Mouse (Mus musculus) midbrain, embryonic 10.5 days (tissue): Measurements from ENCODE around the gene Slc8a1. TPM values are rescaled to one million over a fixed set of nuclear protein-coding genes. Genes with fewer than 3 reads are reported as not detected.

ENCODE experiments used
- DNase-seq: peaks from one replicate; pipeline ENCODE4 v3.0.0-alpha.2; 2017; ENCODE audit warnings: low spot score
- H3K27ac ChIP-seq: fragments of 300-500 bp; sonication (generic); replicated peaks from 2 replicates; pipeline ENCODE4 v1.5.1; 2016; ENCODE audit warnings: mild to moderate bottlenecking
- H3K27me3 ChIP-seq: fragments of 300-500 bp; sonication (generic); 2 replicates; pipeline ENCODE4 v1.6.1; 2016; ENCODE audit warnings: low read depth, mild to moderate bottlenecking; ENCODE audit not compliant: poor library complexity, severe bottlenecking
- H3K36me3 ChIP-seq: fragments of 300-500 bp; sonication (generic); 2 replicates; pipeline ENCODE4 v1.6.1; 2016; ENCODE audit warnings: mild to moderate bottlenecking, moderate library complexity
- H3K4me1 ChIP-seq: fragments of 300-500 bp; sonication (generic); 2 replicates; pipeline ENCODE4 v1.6.1; 2016
- H3K4me3 ChIP-seq: fragments of 300-500 bp; sonication (generic); 2 replicates; pipeline ENCODE4 v1.5.1; 2016; ENCODE audit warnings: mild to moderate bottlenecking, moderate library complexity
- H3K9me3 ChIP-seq: fragments of 300-500 bp; sonication (generic); replicated peaks from 2 replicates; pipeline ENCODE4 v1.6.1; 2016; ENCODE audit warnings: mild to moderate bottlenecking
- WGBS: fragments of 180-500 bp; shearing (Covaris S2); methylation state at CpG from one replicate; pipeline ENCODE4 v1.1.7; 2016; 5-methylcytosine and 5-hydroxymethylcytosine counted together
- polyA plus RNA-seq: library from polyadenylated mRNA; unstranded; fragments of >200 nt; fragmentation: Nextera tagmentation; extraction: Ambion mirVana; gene quantifications from 2 replicates; pipeline ENCODE4 v1.2.1, GENCODE M21; 2016

Slc8a1 gene
- polyA plus RNA-seq, 1 experiment from 2014 or later = 1.2 TPM

DNA sequence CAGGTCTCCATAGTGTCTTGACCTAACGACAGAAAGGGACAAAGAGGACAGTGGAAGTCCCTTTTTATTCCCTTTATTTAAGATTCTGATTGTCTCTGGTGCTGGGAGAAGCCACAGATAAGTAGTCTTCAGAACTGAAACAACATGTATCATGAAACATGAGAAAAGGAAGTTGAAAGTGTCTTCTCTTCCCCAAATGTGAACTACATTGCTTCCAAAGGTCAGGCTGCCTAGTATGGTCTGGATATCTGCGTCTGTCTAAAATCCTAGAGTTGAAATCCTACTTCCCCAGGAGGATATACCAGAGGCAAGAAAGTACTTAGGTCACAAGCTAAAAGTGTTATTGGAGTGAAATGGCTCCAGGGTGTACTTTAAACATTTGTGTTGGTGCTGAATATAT is 34.9 kb downstream of the Slc8a1 start:
- WGBS = 77% methylated on average over 2 of the region's 2 CpGs
- Histone ChIP-seq H3K36me3 (no peaks in the 10 kb centered on the region), H3K9me3 (no peaks in the 10 kb centered on the region), H3K27me3 (no peaks in the 10 kb centered on the region), H3K4me1 (peaks cover 10% of the 10 kb centered on the region; the same call in 1 of the 2 replicates), H3K27ac (no peak overlapping the region), H3K4me3 (no peak overlapping the region)
- no peak for DNase-seq

GRCm38 (mm10) chr17:81701701-81702100 is 36.5 kb downstream of the Slc8a1 start:
- no peak overlapping the region for H3K4me3 ChIP-seq
- DNase-seq = no peak
- peaks cover 10% of the 10 kb centered on the region; the same call in 1 of the 2 replicates for H3K4me1 ChIP-seq
- no peaks in the 10 kb centered on the region for H3K27me3 ChIP-seq
- no peaks in the 10 kb centered on the region for H3K36me3 ChIP-seq
- no peaks in the 10 kb centered on the region for H3K9me3 ChIP-seq
- WGBS = 91% methylated on average over 4 of the region's 4 CpGs
- H3K27ac ChIP-seq = no peak overlapping the region

GRCm38 (mm10) chr17:81698789-81699188 is 39.4 kb downstream of the Slc8a1 start:
- Histone ChIP-seq H3K4me1 (peaks cover 10% of the 10 kb centered on the region; the same call in 1 of the 2 replicates), H3K27ac (no peak overlapping the region), H3K9me3 (no peaks in the 10 kb centered on the region), H3K27me3 (no peaks in the 10 kb centered on the region), H3K4me3 (no peak overlapping the region), H3K36me3 (no peaks in the 10 kb centered on the region)
- no peak for DNase-seq
- 61% methylated on average over 10 of the region's 10 CpGs for WGBS

DNA sequence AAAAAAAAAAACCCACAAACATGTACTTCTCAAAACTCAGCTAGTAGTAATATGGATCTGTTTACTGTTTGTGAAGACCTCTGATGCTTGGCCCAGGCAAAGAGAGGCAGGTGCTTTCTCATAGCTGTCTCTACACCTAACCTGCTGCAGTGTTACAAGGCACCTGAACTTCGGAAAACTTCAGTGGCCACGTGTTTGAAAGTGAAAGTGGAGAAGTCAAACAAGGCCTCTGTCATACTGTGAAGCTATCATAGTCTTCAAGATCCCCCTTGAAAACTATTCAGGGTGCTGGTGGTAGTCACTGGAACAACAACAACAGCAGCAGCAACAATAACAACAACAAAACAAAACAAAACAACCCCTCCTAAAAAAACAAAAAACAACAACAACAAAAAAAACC is 40.5 kb downstream of the Slc8a1 start:
- Histone ChIP-seq H3K4me1 (peaks cover 10% of the 10 kb centered on the region; the same call in 1 of the 2 replicates), H3K27ac (no peak overlapping the region), H3K36me3 (no peaks in the 10 kb centered on the region), H3K27me3 (no peaks in the 10 kb centered on the region), H3K4me3 (no peak overlapping the region), H3K9me3 (no peaks in the 10 kb centered on the region)
- DNase-seq = no peak
- 72% methylated on average over 2 of the region's 2 CpGs for WGBS

GRCm38 (mm10) chr17:81694977-81695376 is 43.2 kb downstream of the Slc8a1 start:
- Histone ChIP-seq H3K27ac (no peak overlapping the region), H3K4me3 (no peak overlapping the region), H3K27me3 (no peaks in the 10 kb centered on the region), H3K36me3 (no peaks in the 10 kb centered on the region), H3K4me1 (peaks cover 10% of the 10 kb centered on the region; the same call in 1 of the 2 replicates), H3K9me3 (no peaks in the 10 kb centered on the region)
- 87% methylated on average over 1 of the region's 1 CpGs for whole genome bisulfite sequencing
- DNase-seq = no peak

DNA sequence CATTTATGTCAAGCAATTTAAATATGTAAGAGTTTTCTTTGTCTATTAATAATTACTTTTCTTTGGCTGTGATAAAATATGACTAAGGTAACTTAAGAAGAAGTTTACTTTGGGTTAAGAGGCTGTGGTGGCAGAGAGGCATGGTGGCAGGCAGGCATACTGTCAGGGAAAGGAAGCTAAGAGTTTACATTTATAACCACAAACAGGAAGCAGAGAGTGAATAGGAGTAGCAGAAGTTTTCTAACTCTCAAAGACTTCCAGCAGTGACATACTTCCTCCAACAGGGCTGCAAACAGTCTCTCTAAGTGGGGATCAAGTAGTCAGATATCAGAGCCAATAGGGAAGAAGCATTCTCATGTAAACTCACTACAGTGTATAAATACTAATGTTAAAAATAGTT is 58.6 kb downstream of the Slc8a1 start:
- Histone ChIP-seq H3K27me3 (no peaks in the 10 kb centered on the region), H3K4me1 (no peaks in the 10 kb centered on the region), H3K36me3 (no peaks in the 10 kb centered on the region), H3K9me3 (no peaks in the 10 kb centered on the region), H3K27ac (no peak overlapping the region), H3K4me3 (no peak overlapping the region)
- no peak for DNase-seq

DNA sequence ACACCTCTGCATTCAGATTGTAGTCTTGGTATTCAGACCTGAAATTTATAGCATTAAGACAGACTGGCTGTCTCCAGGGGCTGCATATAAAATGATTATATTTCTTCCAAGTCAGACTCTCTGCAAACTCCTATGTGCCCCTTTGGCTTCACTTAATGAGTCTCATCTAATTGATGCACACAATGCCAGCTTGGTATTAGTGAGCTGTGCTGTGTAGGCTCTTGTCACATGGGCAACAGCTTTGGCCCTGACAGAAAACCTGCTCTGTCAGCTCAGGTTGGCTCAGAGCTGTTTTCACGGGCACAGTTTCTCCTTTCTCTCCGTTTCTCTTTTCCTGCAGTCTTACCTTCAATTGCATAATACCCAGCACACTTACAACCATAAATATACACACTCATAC is 60.7 kb downstream of the Slc8a1 start:
- Histone ChIP-seq H3K27ac (no peak overlapping the region), H3K27me3 (peaks cover 16% of the 10 kb centered on the region), H3K9me3 (no peaks in the 10 kb centered on the region), H3K36me3 (no peaks in the 10 kb centered on the region), H3K4me3 (no peak overlapping the region), H3K4me1 (no peaks in the 10 kb centered on the region)
- WGBS = 92% methylated on average over 2 of the region's 2 CpGs
- DNase-seq = no peak

GRCm38 (mm10) chr17:81676203-81676602 is 62.0 kb downstream of the Slc8a1 start:
- Histone ChIP-seq H3K36me3 (no peaks in the 10 kb centered on the region), H3K9me3 (no peaks in the 10 kb centered on the region), H3K4me3 (no peak overlapping the region), H3K27me3 (peaks cover 29% of the 10 kb centered on the region), H3K27ac (no peak overlapping the region), H3K4me1 (peaks cover 5% of the 10 kb centered on the region; the same call in 1 of the 2 replicates)
- peak; percentile 17 for DNase-seq
- WGBS = 68% methylated on average over 3 of the region's 3 CpGs

GRCm38 (mm10) chr17:81671245-81671644 is 66.9 kb downstream of the Slc8a1 start:
- no peak overlapping the region for H3K4me3 ChIP-seq
- 3% methylated on average over 5 of the region's 5 CpGs for WGBS
- peaks cover 27% of the 10 kb centered on the region for H3K4me1 ChIP-seq
- DNase-seq = peak; percentile 16
- peaks cover 63% of the 10 kb centered on the region for H3K27me3 ChIP-seq
- H3K27ac ChIP-seq = no peak overlapping the region
- no peaks in the 10 kb centered on the region for H3K36me3 ChIP-seq
- H3K9me3 ChIP-seq = no peaks in the 10 kb centered on the region

DNA sequence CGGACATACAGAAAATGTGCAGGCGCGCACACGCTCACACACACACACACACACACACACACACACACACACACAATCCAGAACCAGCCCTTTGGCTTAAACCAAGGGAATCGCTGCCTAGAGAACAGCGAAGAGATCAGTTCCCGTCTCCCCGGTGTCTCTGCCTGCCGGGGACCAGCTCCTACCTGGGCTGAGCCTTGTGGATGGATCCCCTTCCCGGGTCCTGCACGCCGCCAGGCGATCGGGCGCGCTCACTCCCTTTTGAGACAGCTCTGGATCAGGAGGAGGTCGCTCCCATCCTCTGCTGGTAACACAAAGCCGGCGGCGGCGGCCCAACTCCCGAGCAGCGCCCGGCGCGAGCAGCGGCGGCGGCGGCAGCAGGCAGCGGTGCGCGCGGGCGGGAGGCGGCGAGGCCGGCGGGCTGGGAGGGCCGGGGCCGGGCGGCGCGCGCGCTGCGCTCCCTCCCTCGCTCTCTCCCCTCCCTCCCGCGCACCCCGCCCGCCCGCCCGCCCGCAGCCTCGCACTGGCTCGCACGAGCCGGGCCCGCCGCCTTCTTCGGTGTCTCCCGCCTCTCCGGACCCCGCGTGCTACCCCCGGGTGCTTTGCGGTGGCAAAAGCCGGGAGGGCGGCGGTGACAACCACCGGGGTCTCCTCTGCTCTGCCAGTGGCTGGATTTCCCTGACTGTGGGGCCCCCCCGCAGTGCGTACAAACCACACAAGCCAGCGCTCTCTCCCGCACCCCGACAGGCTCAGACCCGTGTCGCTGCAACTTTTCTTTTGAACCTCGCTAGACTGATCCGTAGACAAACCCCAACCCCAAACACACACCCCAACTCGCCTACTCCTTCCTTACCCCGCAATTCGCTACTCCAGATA is 68.1 kb downstream of the Slc8a1 start:
- Histone ChIP-seq H3K4me3 (peak overlapping the region; percentile 72), H3K36me3 (no peaks in the 10 kb centered on the region), H3K4me1 (peaks cover 27% of the 10 kb centered on the region), H3K9me3 (no peaks in the 10 kb centered on the region), H3K27ac (peak overlapping the region; percentile 89), H3K27me3 (peaks cover 63% of the 10 kb centered on the region)
- WGBS = 0% methylated on average over 51 of the region's 84 CpGs
- peak; percentile 76 for DNase-seq

GRCm38 (mm10) chr17:81669062-81669815 is 68.9 kb downstream of the Slc8a1 start:
- 1% methylated on average over 22 of the region's 22 CpGs for WGBS
- Histone ChIP-seq H3K4me1 (peaks cover 27% of the 10 kb centered on the region), H3K27me3 (peaks cover 63% of the 10 kb centered on the region), H3K9me3 (no peaks in the 10 kb centered on the region), H3K27ac (peak overlapping the region; percentile 89), H3K4me3 (peak overlapping the region; percentile 72), H3K36me3 (no peaks in the 10 kb centered on the region)
- peak; percentile 64 for DNase-seq

DNA sequence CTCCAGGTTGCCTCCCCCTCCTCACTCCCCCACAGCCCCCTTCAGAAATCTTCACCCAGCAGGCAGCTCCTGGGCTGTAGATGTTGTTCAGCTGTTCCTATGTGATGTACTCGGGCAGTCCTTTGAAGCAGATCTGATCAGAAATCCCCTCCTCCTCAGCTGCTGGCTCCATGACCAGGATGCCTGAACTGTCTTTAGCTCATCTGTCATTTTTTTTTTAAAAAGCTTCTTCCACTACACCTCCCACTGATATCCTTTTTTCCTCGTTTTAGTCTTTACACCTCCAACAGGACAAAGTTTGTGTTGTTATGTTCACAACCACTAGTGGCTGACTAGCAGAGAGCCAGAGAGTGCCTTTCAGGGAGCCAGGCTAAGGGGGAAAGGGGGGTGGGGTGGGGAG is 69.7 kb downstream of the Slc8a1 start:
- H3K4me3 ChIP-seq = peak overlapping the region; percentile 72
- WGBS = 4% methylated on average over 2 of the region's 2 CpGs
- peaks cover 27% of the 10 kb centered on the region for H3K4me1 ChIP-seq
- H3K27ac ChIP-seq = no peak overlapping the region
- no peaks in the 10 kb centered on the region for H3K36me3 ChIP-seq
- no peak for DNase-seq
- H3K9me3 ChIP-seq = no peaks in the 10 kb centered on the region
- peaks cover 57% of the 10 kb centered on the region for H3K27me3 ChIP-seq

DNA sequence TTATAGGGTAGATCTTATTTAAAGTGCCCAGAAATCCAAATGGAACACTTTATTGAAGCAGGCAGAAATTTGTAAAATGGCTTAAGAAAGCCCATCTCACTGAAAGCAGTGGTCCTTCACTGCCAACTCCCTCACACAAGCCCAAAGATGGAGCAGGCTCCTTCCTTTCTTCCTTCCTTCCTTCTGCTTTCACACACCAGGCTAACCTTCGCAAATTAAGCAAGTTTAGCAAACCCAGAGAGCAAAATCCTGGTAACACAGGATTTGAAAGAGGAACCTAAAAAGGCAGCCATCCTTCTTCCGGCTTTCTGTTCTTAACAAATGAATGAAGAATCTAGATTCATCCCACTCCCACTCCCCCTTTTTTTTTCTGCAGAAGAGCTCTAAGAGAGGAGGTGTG is 70.2 kb downstream of the Slc8a1 start:
- Histone ChIP-seq H3K4me1 (peaks cover 27% of the 10 kb centered on the region), H3K4me3 (no peak overlapping the region), H3K27ac (no peak overlapping the region), H3K36me3 (no peaks in the 10 kb centered on the region), H3K27me3 (peaks cover 51% of the 10 kb centered on the region), H3K9me3 (no peaks in the 10 kb centered on the region)
- DNase-seq = no peak
- WGBS = 60% methylated on average over 2 of the region's 2 CpGs
